In genomic region chr5:5313195-5313760, GRCm38 (mm10) we compare ENCODE assay signal across 19 mouse cellular contexts.
DNase-seq lines count a peak whose midpoint lies in the region.
"Had no signal": no experiment of that assay in that cellular context is flagged by ENCODE, and none has a peak within 500 bp of the region (broad histone marks: within the 10 kb centered on the region; RNA-seq: fewer than 3 reads in every experiment).

No protein-coding gene starts in this region.

- intact Hi-C loops in left cerebral cortex, postnatal 4 days (cut with DNase I): no loop called here
- intact Hi-C loops in heart, postnatal 10 days (cut with DNase I): no loop called here

- H3K27ac ChIP-seq in brown adipose tissue, adult 24 weeks (replicated peaks; ENCODE audit: low read depth, low read length): peak overlapping the region; percentile 59; the same call in 1 of the 2 replicates
- H3K27ac ChIP-seq: hindbrain, embryonic 10.5 days; limb, embryonic 12.5 days; midbrain, embryonic 10.5 days had no signal

- H3K4me3 ChIP-seq in brown adipose tissue, adult 24 weeks (ENCODE audit: insufficient read depth, low read depth, low read length): peak overlapping the region; percentile 44
- H3K4me3 ChIP-seq: erythroblast, embryonic 14.5 days; hindbrain, embryonic 10.5 days; limb, embryonic 12.5 days; midbrain, embryonic 10.5 days; myocyte had no signal

- no peaks in the 10 kb centered on the region for H3K4me1 ChIP-seq in brown adipose tissue, adult 24 weeks (ENCODE audit: control insufficient read depth, insufficient read depth, insufficient read length, low read length)

- DNase-seq in gastrocnemius, postnatal 25 days: peak; percentile 21
- DNase-seq in gastrocnemius, adult 8-10 months (ENCODE audit: low spot score in 2 of 2): no peak
- peak; percentile 18 for DNase-seq in left cerebral cortex, postnatal 4 days
- DNase-seq in left cerebral cortex, adult 18-20 months (ENCODE audit: low spot score in 2 of 2): no peak
- DNase-seq in heart, postnatal 10 days: peak; percentile 31 to 43
- DNase-seq in urinary bladder, postnatal 10 days (ENCODE audit: low spot score): no peak
- DNase-seq in thymus, adult 18-20 months: no peak
- DNase-seq: B cell, adult 2 months; gastrocnemius, postnatal 10 days; liver, postnatal 0 days; right cerebral cortex, adult 18-20 months; spleen, adult 18-20 months; thymus, postnatal 4 days had no signal

Comparison
In these comparisons a context has a peak if more than half of its experiments do, and no peak if none do; other contexts are left out.
1. DNase-seq: peak in gastrocnemius, postnatal 25 days (single experiment), left cerebral cortex, postnatal 4 days (single experiment) and heart, postnatal 10 days (2 of 2); none in gastrocnemius, adult 8-10 months (0 of 2), left cerebral cortex, adult 18-20 months (0 of 2), urinary bladder, postnatal 10 days (single experiment) and thymus, adult 18-20 months (0 of 2).